Mouse (Mus musculus) G1E-ER4 (cell line): ENCODE measurements around the gene Rps17. TPM values are rescaled to one million over a fixed set of nuclear protein-coding genes. Genes with fewer than 3 reads are reported as not detected.

Experiments
- GATA1 ChIP-seq: IDR thresholded peaks from one replicate; pipeline ENCODE4 v1.8.0; 2012; ENCODE audit warnings: low read length, inconsistent platforms
- polyA plus RNA-seq: library from polyadenylated mRNA; stranded (reverse); fragments of >175 nt; gene quantifications from 2 replicates; pipeline ENCODE4 v1.2.3, GENCODE M21; 2012

Gene Rps17
- polyA plus RNA-seq, 1 experiment, result 235 TPM

DNA sequence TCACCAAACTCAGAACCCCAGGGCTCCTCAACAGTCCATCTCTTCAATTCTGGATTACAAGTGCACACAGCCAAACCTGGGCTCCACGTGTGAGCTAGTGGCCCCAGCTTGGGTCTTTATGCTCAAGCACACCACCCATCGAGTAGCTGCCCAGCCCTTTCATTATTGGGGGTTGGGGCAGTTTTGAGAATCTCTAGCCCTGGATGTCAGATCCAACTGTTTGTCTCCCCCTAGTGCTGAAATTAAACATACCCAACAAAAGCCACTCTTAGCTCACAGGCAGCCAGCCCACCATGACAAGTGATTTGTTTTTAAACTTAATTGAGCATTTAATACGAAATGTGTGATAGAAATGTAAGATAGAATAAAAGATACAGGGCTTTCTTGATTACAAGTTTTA lies 3.5 kb downstream of the Rps17 start:
- TF ChIP-seq GATA1, result no peak

DNA sequence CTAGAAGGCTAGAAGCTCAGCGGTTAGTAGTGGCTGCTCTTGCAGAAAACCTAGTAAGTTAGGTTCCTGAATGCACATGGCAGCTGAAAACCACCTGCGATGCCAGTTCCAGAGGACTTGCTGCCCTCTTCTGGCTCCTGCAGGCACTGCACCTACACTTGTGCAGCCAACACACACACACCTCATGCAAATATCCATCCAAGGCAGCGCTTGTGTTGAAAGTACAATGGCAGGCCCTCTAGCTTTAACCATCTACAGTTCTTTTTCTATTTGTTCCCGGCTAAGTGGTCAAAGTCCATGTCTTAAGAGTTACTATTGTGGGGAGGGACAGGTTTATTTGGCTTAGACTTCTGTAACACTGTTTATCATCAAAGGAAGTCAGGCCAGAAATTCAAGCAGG lies 5.3 kb downstream of the Rps17 start:
- TF ChIP-seq GATA1, result no peak

DNA sequence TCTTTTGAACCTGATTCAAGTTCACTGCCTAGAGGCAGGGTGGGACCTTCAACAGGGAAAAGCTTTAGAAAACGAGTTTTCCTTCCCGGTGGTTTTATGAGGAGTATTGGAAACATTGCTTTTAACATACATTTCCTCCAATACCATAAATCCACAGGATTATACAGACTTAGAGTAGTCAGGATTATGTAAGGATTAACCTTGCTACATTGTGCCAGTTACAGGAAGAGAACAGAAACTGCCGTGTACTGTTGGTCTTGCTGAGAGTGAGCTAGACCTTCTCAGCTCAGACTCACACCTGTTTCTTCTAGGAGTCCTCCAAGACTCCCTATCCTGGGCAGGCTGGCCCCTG lies 6.6 kb downstream of the Rps17 start:
- no peak for TF ChIP-seq GATA1

DNA sequence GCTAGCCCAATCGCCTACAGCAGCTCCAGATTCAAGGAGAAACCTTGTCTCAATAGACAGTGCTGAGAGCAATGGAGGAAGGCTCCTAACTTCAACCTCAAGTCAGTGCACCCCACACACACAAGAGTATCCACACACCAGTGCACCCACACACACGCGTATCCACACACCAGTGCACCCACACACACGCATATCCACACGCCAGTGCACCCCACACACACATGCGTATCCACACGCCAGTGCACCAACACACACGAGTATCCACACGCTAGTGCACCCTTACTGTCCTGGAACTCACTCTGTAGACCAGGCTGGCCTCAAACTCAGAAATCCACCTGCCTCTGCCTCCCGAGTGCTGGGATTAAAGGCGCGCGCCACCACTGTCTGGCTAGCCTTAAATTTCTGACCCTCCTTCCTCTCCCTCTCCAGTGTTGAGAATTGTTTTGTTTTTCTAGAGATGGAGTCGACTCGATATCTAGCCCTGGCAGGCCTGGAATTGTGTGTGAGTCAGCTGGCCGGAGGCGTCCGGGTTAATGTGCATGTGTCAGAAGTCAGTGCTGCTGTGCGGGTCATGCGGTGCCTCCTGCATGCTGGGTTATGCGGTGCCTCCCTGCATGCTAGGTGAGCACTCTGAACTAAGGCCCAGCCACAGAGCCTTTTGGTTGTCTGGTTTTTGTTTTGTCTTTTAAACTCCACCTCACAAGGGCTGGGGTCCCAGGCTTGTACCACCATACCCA lies 7.1 kb downstream of the Rps17 start:
- TF ChIP-seq GATA1, result no peak

- TF ChIP-seq GATA1, result no peak
Measured at GRCm38 (mm10) chr7:81336432-81336786, 8.6 kb downstream of the Rps17 start.

GRCm38 (mm10) chr7:81335705-81336431 lies 9.2 kb downstream of the Rps17 start:
- TF ChIP-seq GATA1, result no peak

- no peak for TF ChIP-seq GATA1
Measured at GRCm38 (mm10) chr7:81331851-81332250, 13.2 kb downstream of the Rps17 start.

DNA sequence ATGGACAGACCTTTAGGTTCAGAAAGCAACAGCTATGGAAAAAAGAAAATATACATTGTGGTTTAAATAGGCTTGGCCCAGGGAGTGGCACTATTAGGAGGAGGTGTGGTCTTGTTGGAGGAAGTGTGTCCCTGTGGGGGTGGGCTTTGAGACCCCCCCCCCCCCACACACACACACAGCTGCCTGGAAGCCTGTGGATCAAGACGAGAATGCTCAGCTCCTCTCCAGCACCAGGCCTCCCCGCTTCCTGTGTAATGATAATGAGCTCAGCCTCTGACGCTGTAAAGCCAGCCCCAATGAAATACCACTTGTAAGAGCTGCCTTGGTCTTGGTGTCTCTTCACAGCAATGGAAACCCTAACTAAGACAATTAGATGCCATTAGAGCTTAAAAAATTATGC lies 14.3 kb downstream of the Rps17 start:
- TF ChIP-seq GATA1, result no peak

DNA sequence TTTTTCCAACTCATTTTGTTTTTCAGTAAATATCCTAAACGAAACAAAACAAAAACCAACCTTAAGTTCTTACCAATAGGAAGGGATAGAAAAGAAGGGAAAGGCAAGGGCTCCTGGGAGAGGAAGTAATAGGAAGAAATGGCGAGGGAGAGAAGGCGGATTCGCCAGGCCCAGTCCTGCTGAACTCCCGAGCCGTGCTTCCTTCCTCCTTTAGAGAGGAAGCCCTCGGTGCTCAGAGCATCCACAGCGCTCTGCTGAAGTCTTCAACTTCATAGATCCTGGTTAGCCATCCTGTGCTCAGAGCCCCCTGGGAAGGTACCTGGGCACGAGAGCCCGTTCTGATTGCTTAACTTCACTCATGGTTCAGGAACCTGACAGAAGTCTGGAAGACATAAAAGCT lies 17.4 kb downstream of the Rps17 start:
- no peak for TF ChIP-seq GATA1

DNA sequence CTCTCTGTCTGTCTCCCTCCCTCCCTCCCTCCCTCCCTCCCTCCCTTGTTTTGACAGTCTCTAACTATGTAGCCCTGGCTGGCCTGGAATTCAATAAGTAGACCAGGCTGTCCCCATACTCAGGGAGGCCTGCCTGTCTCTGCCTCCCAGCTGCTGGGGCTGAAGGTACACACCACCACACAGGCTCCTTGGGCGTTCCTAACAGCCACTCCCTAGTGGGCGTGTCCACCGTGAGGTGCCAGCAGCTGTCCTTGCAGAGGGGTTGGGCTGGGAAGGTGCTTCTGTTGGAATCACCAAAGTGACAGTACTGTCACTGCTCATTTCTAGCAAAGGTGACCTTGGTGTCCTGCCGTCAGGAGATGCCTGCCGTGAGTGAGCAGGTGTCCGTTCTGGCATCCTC lies 18.2 kb downstream of the Rps17 start:
- no peak for TF ChIP-seq GATA1

DNA sequence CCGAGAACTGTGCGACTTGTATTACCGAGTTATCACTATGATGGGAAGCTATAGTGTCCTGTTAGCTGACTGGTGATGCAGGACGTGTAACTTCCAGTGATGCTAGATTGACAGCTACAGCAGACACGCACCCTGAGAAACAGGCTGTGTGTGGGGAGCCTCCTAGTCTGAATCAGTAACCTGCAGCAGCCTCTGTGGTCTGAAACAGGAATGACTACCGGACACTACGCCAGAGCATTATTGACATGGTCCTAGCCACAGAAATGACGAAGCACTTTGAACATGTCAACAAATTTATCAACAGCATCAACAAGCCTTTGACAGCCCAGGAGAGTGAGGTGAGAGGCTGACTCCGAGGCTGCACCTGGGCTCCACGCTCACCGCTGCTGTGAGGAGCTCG lies 19.0 kb downstream of the Rps17 start:
- no peak for TF ChIP-seq GATA1

- no peak for TF ChIP-seq GATA1
Measured at GRCm38 (mm10) chr7:81321776-81322175, 23.3 kb downstream of the Rps17 start.

DNA sequence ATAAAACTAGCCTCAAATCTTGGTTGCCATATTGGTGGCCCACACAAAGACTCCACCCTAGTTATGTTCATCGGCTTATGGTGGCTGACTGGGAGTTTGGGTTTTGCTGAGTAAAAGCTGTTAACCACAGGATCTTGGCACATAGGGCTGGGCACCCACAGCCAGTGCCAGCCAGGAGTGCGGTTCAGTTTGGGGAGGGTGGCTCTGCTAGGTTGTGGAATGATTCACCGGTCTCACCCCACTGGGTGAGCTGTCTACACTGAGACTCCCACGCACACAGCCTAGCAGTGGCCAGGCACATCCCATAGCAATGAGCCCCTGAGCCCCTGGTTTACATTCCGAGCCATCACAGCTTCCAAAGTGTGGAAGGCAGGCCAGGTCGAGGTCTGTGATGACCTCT lies 25.3 kb downstream of the Rps17 start:
- TF ChIP-seq GATA1, result no peak

DNA sequence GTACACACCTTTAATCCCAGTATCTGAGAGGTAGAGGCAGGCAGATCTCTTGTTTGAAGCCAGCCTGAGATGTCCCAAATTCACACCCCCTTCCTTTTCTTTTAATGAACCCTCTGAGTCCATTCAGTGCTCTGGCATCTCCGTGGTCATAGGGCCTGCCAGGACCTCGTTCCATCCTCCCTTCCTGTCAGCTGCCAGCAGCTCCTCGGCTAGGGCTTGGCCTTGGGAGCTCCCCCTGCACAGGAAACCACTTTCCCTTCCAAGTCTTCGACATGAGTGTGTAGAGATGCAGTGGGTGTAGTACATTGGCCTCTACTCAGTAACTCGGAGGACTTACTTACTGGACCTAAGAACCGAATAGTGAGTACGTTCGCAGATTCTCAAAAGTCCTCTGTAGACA lies 29.5 kb downstream of the Rps17 start:
- TF ChIP-seq GATA1, result no peak

DNA sequence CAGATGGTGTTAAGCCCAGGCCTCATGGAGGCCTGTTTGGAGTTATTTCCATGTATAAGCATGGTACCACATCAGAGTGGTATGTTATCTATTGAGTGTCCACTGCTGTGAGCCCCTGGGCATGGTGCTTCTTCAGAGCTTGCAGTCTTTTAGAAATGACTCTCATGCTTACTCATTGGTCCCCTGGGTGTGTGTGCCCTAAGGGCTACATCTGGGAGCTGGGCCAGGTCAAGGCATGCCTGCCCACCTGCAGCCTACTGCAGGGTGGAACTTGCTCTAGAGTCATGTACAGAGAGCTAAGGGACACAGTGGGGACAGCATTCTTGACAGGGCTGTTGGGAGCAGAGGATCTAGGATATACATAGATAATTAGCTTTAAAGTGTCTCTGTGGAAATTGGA lies 33.5 kb downstream of the Rps17 start:
- TF ChIP-seq GATA1, result no peak

GRCm38 (mm10) chr7:81311130-81311529 lies 33.9 kb downstream of the Rps17 start:
- no peak for TF ChIP-seq GATA1

DNA sequence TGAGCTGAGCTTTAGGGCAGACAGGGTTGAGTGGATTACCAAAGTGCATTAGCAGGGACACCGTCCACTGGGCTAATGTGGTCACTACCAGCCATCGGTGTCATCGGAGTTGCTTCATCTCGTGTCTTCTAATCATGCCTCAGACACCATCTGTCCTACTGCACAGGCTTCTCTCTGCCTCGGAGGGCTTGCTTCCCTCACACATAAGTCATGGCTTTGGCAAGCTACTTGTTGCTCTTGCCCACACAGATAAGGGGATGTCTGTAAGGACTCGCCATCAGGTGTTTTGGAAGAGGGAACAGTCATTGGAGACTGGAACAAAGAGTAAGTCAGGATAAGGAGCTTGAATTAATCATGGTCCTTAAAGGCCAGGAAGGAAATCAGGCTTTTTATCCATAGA lies 35.8 kb downstream of the Rps17 start:
- no peak for TF ChIP-seq GATA1
